Mouse (Mus musculus) kidney, adult 11 months (tissue): ENCODE data around the gene Jph3.

Experiments
- DNase-seq: peaks from one replicate; pipeline ENCODE4 v3.0.0; 2022

Gene Jph3

GRCm38 (mm10) chr8:121792159-121792558 lies 62.7 kb downstream of the Jph3 start:
- DNase-seq, result no peak

- no peak for DNase-seq
Measured at GRCm38 (mm10) chr8:121792627-121793026, 63.2 kb downstream of the Jph3 start.

- DNase-seq, result no peak
Measured at GRCm38 (mm10) chr8:121794151-121794550, 64.7 kb downstream of the Jph3 start.

GRCm38 (mm10) chr8:121795461-121795860 lies 66.0 kb downstream of the Jph3 start:
- no peak for DNase-seq

GRCm38 (mm10) chr8:121796406-121796805 lies 67.0 kb downstream of the Jph3 start:
- DNase-seq, result no peak

GRCm38 (mm10) chr8:121798401-121798800 lies 69.0 kb downstream of the Jph3 start:
- DNase-seq, result no peak

- no peak for DNase-seq
Measured at GRCm38 (mm10) chr8:121804829-121805228, 75.4 kb downstream of the Jph3 start.

GRCm38 (mm10) chr8:121806126-121806525 lies 76.7 kb downstream of the Jph3 start:
- no peak for DNase-seq

- DNase-seq, result no peak
Measured at GRCm38 (mm10) chr8:121808032-121808431, 78.6 kb downstream of the Jph3 start.

GRCm38 (mm10) chr8:121809524-121810155 lies 80.2 kb downstream of the Jph3 start:
- no peak for DNase-seq

GRCm38 (mm10) chr8:121811502-121811901 lies 82.1 kb downstream of the Jph3 start:
- no peak for DNase-seq

- DNase-seq, result no peak
Measured at GRCm38 (mm10) chr8:121811931-121812570, 82.6 kb downstream of the Jph3 start.

- no peak for DNase-seq
Measured at GRCm38 (mm10) chr8:121818226-121818625, 88.8 kb downstream of the Jph3 start.

- DNase-seq, result no peak
Measured at GRCm38 (mm10) chr8:121820840-121821239, 91.4 kb downstream of the Jph3 start.

GRCm38 (mm10) chr8:121821320-121821719 lies 91.9 kb downstream of the Jph3 start:
- DNase-seq, result no peak

- DNase-seq, result no peak
Measured at GRCm38 (mm10) chr8:121821770-121822169, 92.3 kb downstream of the Jph3 start.

- DNase-seq, result no peak
Measured at GRCm38 (mm10) chr8:121827726-121828125, 98.3 kb downstream of the Jph3 start.

- no peak for DNase-seq
Measured at GRCm38 (mm10) chr8:121828376-121829023, 99.1 kb downstream of the Jph3 start.

GRCm38 (mm10) chr8:121829048-121829776 lies 99.8 kb downstream of the Jph3 start, which contains the start of gene Klhdc4:
TSS of gene Klhdc4 (minus strand) at chr8:121829569.
- peak; percentile 75 for DNase-seq

GRCm38 (mm10) chr8:121829777-121830362 lies 100.4 kb downstream of the Jph3 start:
- no peak for DNase-seq

GRCm38 (mm10) chr8:121832061-121832460 lies 102.6 kb downstream of the Jph3 start:
- no peak for DNase-seq

GRCm38 (mm10) chr8:121832503-121832902 lies 103.1 kb downstream of the Jph3 start:
- DNase-seq, result peak; percentile 43

- peak; percentile 15 for DNase-seq
Measured at GRCm38 (mm10) chr8:121841242-121841641, 111.8 kb downstream of the Jph3 start.
